Mouse (Mus musculus) heart, postnatal 0 days (tissue): ENCODE measurements around the gene Gm9821.

ENCODE experiments used
- CTCF ChIP-seq: IDR thresholded peaks from 2 replicates; pipeline ENCODE4 v1.5.1; 2016; ENCODE audit warnings: antibody characterized with exemption, control low read depth, low read depth
- EP300 ChIP-seq: IDR thresholded peaks from 2 replicates; pipeline ENCODE4 v1.6.1; 2016; ENCODE audit warnings: antibody characterized with exemption, low read depth

DNA sequence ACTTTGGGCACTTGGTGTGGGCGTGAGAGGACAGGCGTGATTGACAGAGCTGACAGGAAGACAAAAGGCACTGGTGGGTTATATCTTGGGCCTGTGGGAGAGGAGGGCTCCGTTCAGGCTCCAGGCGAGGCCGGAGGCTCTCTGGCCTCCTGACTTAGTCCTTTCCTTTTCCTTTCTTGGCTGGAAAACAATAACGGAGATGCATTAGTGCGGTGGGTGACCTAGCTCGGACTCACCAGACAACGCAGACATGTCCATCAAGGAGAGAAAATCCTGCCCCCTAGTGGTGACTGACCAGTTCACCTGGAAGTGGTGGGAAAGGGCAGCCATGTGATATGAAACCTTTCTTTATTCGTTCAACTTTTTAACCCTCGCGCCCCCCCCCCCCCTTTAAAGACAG lies 15.6 kb upstream of the Gm9821 start:
- TF ChIP-seq CTCF: peak; percentile 78
- no peak for TF ChIP-seq EP300
